Mouse (Mus musculus) MEL (cell line): ENCODE results near the gene Ston1.

ENCODE experiments used
- CTCF ChIP-seq, 3 experiments: IDR thresholded peaks in 2 of 3; conservative IDR thresholded peaks in 1 of 3; 2 replicates each; pipeline ENCODE4 v1.5.1; 2011 to 2012; ENCODE audit warnings: low read length in 3 of 3, low read depth in 2 of 3, mild to moderate bottlenecking in 2 of 3, improper control_type of control experiment in 1 of 3, inconsistent platforms in 1 of 3, mixed read lengths in 1 of 3, moderate library complexity in 1 of 3; ENCODE audit not compliant: control insufficient read depth in 1 of 3, insufficient read depth in 1 of 3, poor library complexity in 1 of 3, severe bottlenecking in 1 of 3
- EP300 ChIP-seq, 2 experiments: IDR thresholded peaks; 2 replicates each; pipeline ENCODE4 v1.6.1; 2011; ENCODE audit warnings: improper control_type of control experiment in 2 of 2, low read length in 2 of 2, low read depth in 1 of 2, mild to moderate bottlenecking in 1 of 2
- MAX ChIP-seq: IDR thresholded peaks from 2 replicates; pipeline ENCODE4 v1.6.1; 2011; ENCODE audit warnings: low read length, improper control_type of control experiment
- MAZ ChIP-seq: IDR thresholded peaks from 2 replicates; pipeline ENCODE4 v1.6.1; 2012; ENCODE audit warnings: low read depth, mild to moderate bottlenecking, inconsistent platforms, low read length, improper control_type of control experiment
- POLR2A ChIP-seq, 2 experiments: IDR thresholded peaks; 2 replicates each; pipeline ENCODE4 v1.6.1; 2011 to 2012; ENCODE audit warnings: low read length in 2 of 2, mild to moderate bottlenecking in 2 of 2, control low read depth in 1 of 2, improper control_type of control experiment in 1 of 2, low read depth in 1 of 2, moderate library complexity in 1 of 2; ENCODE audit not compliant: control insufficient read depth in 1 of 2, insufficient read depth in 1 of 2, poor library complexity in 1 of 2
- RAD21 ChIP-seq: IDR thresholded peaks from 2 replicates; pipeline ENCODE4 v1.6.1; 2011; ENCODE audit warnings: mild to moderate bottlenecking, low read depth, low read length, improper control_type of control experiment
- TAL1 ChIP-seq: IDR thresholded peaks from 2 replicates; pipeline ENCODE4 v1.6.1; 2012; ENCODE audit warnings: mild to moderate bottlenecking, inconsistent platforms, low read length, moderate library complexity, mixed read lengths
- USF2 ChIP-seq, 2 experiments: IDR thresholded peaks; 2 replicates each; pipeline ENCODE4 v1.6.1; 2011 to 2012; ENCODE audit warnings: improper control_type of control experiment in 2 of 2, low read length in 2 of 2, borderline replicate concordance in 1 of 2, inconsistent platforms in 1 of 2, low read depth in 1 of 2, mild to moderate bottlenecking in 1 of 2; ENCODE audit not compliant: insufficient read depth in 1 of 2

DNA sequence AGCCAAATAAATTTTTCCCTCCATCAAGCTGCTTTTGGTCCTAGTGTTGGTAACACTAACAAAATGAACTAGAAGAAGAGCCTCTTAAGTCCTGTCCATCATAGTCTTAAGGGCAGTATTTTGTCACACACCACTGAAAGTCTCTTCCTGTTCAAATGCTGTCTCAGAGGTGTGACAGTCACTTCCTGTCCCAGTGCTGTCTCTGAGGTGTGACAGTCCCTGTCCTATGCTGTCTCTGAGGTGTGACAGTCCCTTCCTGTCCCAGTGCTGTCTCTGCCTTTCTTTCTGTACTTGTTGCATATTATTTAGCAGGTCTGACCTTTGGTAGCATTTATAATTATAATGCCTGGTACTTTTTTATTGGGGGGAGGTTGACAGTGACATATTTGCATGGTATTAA is 103.4 kb downstream of the Ston1 start:
- no peak for TF ChIP-seq MAX
- TF ChIP-seq EP300 (IDR thresholded peaks at IDR 0.05; ENCODE audit: low read depth in 1 of 2, low read length in 2 of 2): no peak
- no peak for TF ChIP-seq POLR2A (IDR thresholded peaks at IDR 0.05; ENCODE audit: control insufficient read depth in 1 of 2, insufficient read depth in 1 of 2, low read depth in 1 of 2, low read length in 2 of 2, poor library complexity in 1 of 2)
- no peak for TF ChIP-seq MAZ
- TF ChIP-seq USF2 (IDR thresholded peaks at IDR 0.05; ENCODE audit: borderline replicate concordance in 1 of 2, insufficient read depth in 1 of 2, low read depth in 1 of 2, low read length in 2 of 2): no peak
- no peak for TF ChIP-seq TAL1
- TF ChIP-seq RAD21: no peak
- no peak for TF ChIP-seq CTCF (IDR thresholded peaks at IDR 0.05 in 2 of 3, conservative IDR thresholded peaks at IDR 0.05 in 1 of 3; ENCODE audit: control insufficient read depth in 1 of 3, insufficient read depth in 1 of 3, low read depth in 2 of 3, low read length in 3 of 3, poor library complexity in 1 of 3, severe bottlenecking in 1 of 3)
